8 mouse cellular contexts compared by ENCODE assay signal in genomic region chr10:26890269-26890955, GRCm38 (mm10).
A peak's percentile ranks its signal among the peaks of the same experiment; 100 is the strongest.
DNase-seq lines count a peak whose midpoint lies in the region; ATAC-seq and TF ChIP-seq lines count a peak whose summit lies in the region.

No protein-coding gene starts in this region.

- no peak for TF ChIP-seq POLR2A in small intestine, adult 2 months (IDR thresholded peaks at IDR 0.05; ENCODE audit: low read depth, low read length)

- no peak overlapping the region for H3K4me3 ChIP-seq in left cerebral cortex, adult 2 months
- H3K4me3 ChIP-seq in midbrain, embryonic 14.5 days (replicated peaks; ENCODE audit: low read depth, low read length): no peak overlapping the region
- H3K4me3 ChIP-seq in small intestine, adult 2 months (ENCODE audit: low read depth, low read length): no peak overlapping the region

- intact Hi-C loops in left cerebral cortex, adult 2 months (cut with DNase I): loop anchor here (1.0 to 2.0 kb wide), 4 partner anchors 138 to 517 kb away; partner anchors contain the start of gene Arhgap18
- intact Hi-C loops in left cerebral cortex, postnatal 14 days (cut with DNase I): loop anchor here (1.0 to 5.0 kb wide), 3 partner anchors 179 to 516 kb away; partner anchors contain the start of gene L3mbtl3

- no peaks in the 10 kb centered on the region for H3K4me1 ChIP-seq in midbrain, embryonic 14.5 days (ENCODE audit: control insufficient read depth, insufficient read depth, low read length)
- no peaks in the 10 kb centered on the region for H3K4me1 ChIP-seq in small intestine, adult 2 months (ENCODE audit: control insufficient read depth, insufficient read depth, insufficient read length, low read length)

- peak; percentile 82 for TF ChIP-seq CTCF in left cerebral cortex, adult 2 months (IDR thresholded peaks at IDR 0.05)
- TF ChIP-seq CTCF in small intestine, adult 2 months (IDR thresholded peaks at IDR 0.05; ENCODE audit: extremely low read depth, insufficient read length, insufficient replicate concordance, low read depth, low read length): peak; percentile 73; the same call in 1 of the 2 replicates

- WGBS in midbrain, embryonic 14.5 days: 4% methylated on average over 4 of the region's 4 CpGs
- WGBS in small intestine, adult 2 months: 17% methylated on average over 4 of the region's 4 CpGs

- H3K9me3 ChIP-seq in midbrain, embryonic 14.5 days (ENCODE audit: control insufficient read depth, low read length): no peaks in the 10 kb centered on the region

- ATAC-seq in midbrain, embryonic 14.5 days (ENCODE audit: low FRiP score, low TSS enrichment): peak; percentile 88

- no peaks in the 10 kb centered on the region for H3K36me3 ChIP-seq in midbrain, embryonic 14.5 days (ENCODE audit: control insufficient read depth, insufficient read depth, low read length)
- H3K36me3 ChIP-seq in small intestine, adult 2 months (ENCODE audit: control insufficient read depth, insufficient read depth, low read length): peaks cover 15% of the 10 kb centered on the region

- peak; percentile 59 to 72 for DNase-seq in left cerebral cortex, adult 2 months (ENCODE audit: extremely low spot score in 1 of 2, low spot score in 2 of 2)
- DNase-seq in left cerebral cortex, adult 11 months (ENCODE audit: low spot score): no peak
- peak; percentile 78 to 81 for DNase-seq in cerebellum, postnatal 14 days
- DNase-seq in frontal cortex, postnatal 36 days (ENCODE audit: low spot score in 2 of 2): peak; percentile 58 to 64
- peak; percentile 85 for DNase-seq in induced T-regulatory cell, adult 2 months (ENCODE audit: low read depth)
- peak; percentile 39 to 77 for DNase-seq in left cerebral cortex, postnatal 14 days (ENCODE audit: low spot score in 2 of 2)
- peak; percentile 92 for DNase-seq in midbrain, embryonic 14.5 days

- no peak overlapping the region for H3K9ac ChIP-seq in midbrain, embryonic 14.5 days (replicated peaks; ENCODE audit: low read length)

- no peak overlapping the region for H3K27ac ChIP-seq in left cerebral cortex, adult 2 months
- 0 out of 2 replicates have a peak overlapping the region, but pooled peaks have one; percentile 71 for H3K27ac ChIP-seq in midbrain, embryonic 14.5 days (replicated peaks; ENCODE audit: low read depth, low read length)
- H3K27ac ChIP-seq in small intestine, adult 2 months (ENCODE audit: insufficient read depth, low read depth, low read length): no peak overlapping the region

- H3K4me2 ChIP-seq in midbrain, embryonic 14.5 days (ENCODE audit: low read length): no peak overlapping the region

- no peaks in the 10 kb centered on the region for H3K27me3 ChIP-seq in midbrain, embryonic 14.5 days (ENCODE audit: control insufficient read depth, insufficient read depth, low read length)
- H3K27me3 ChIP-seq in small intestine, adult 2 months (ENCODE audit: control insufficient read depth, insufficient read depth, low read length): no peaks in the 10 kb centered on the region
